Mouse (Mus musculus): ENCODE data around the gene F2rl2. TPM values are rescaled to one million over a fixed set of nuclear protein-coding genes. Genes with fewer than 3 reads are reported as not detected.
A peak's percentile ranks its signal among the peaks of the same experiment; 100 is the strongest.

The F2rl2 gene
- total RNA-seq, 2 experiments from 2014 or later, result not detected

DNA sequence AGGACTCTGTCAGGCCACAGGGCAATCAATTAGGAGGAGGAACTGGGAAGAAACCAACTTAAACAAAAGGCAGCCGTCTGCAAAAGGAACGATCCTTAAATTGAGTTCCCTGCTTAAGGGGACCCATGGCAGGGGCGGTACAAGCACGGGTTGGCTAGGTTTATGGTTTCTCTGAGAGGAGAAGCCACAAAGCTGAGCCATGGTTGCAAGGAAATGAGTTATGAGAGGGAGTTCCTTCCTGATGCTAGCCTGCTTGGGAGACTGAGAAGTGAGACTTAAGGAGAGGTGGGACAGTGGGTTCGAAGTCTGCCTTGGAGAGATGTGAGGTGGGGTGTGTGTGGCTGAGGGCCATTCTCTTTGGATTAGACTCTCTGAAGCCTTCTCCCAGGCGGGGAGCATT, 1.2 kb downstream of the F2rl2 start:
- no peak for DNase-seq (ENCODE audit: low spot score)

DNA sequence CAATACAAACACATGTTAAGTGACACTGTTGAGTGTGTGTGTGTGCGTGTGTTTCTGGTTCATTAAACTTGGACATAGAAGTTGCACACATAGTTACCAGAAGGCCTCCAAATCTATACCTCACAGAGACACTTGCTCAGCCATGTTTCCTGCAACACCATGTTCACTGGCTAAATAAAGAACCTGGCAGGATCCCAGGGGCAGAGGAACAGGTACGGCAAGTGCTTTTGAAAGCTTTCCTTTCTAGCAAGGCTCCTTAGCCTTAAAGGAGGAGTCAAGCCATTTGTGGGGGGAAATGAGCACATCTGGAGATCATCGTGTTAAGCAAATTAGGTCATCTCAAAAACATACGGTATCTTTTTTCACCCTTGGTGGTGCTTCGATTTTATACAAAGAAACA, 6.7 kb downstream of the F2rl2 start:
- no peak for DNase-seq (ENCODE audit: low spot score)

DNA sequence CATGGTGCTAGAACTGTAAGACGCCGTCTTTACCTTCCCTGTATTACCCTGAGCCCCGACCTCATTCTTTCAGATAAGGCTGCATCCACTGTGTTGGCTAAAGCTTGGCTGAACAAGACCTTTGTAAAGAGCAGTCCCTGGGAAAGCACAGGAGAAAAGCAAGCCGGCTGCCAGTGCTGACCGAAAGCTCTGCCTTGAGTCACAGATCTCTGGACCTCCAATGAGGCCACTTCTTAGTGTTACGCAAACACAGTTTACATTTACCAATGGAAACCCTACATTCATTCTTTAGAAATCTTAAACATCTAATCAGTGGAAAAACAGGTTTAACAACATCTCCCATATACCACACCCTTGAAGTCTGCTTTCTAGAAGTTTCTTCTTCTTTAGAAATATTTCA, 8.9 kb downstream of the F2rl2 start:
- no peak for DNase-seq (ENCODE audit: low spot score)

DNA sequence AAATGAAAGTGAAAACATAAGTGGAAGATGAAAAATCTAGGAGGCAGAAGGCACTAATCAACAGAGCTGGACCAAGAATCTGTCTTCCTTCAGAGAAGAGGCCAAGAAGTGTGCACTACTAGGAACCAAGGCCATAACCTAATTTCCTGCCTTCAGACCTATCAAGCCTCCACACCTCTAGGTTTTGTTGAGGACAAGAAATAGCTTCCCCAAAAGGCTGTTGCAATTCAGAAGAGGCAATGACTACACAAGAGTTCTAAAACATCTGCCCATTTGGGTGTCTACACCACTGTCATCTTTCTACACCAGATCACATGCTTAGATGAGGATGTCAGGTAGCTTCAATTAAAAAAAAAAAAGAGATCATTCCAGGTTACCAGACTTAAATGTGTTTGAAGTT, 15.4 kb downstream of the F2rl2 start:
- no peak for DNase-seq (ENCODE audit: low spot score)

DNA sequence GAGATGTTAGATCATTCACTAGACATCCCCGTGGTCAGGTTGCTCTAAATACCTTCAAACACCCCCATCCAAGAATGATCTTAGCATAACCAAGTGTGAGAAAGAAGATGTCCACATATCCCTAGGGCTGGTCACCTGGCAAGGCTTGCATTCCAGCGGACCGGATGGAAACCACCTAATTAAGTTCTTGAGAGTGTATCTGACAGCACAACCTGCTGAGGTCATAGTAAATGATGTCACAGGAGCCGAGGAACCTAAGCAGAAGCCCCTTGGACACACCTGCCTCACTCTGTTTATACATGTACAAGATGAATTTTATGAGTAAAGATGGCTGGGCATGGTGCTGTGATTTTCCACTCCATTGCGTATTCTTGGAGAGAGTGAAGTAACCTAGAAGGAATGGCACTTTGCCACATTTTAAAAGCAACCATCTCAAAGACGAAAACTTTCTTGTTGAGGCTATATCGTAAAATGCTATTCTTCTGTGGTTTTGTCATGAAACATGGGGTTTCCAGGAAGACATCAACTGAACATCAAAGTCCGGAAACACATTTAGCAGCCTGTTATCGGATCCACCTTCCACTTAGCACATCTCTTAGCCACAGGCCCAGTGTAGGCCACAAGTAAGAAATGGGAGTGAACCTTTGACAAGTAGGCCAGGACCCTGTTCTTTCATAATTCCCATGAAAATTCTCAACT, 16.1 kb downstream of the F2rl2 start:
- no peak for DNase-seq (ENCODE audit: low spot score)

DNA sequence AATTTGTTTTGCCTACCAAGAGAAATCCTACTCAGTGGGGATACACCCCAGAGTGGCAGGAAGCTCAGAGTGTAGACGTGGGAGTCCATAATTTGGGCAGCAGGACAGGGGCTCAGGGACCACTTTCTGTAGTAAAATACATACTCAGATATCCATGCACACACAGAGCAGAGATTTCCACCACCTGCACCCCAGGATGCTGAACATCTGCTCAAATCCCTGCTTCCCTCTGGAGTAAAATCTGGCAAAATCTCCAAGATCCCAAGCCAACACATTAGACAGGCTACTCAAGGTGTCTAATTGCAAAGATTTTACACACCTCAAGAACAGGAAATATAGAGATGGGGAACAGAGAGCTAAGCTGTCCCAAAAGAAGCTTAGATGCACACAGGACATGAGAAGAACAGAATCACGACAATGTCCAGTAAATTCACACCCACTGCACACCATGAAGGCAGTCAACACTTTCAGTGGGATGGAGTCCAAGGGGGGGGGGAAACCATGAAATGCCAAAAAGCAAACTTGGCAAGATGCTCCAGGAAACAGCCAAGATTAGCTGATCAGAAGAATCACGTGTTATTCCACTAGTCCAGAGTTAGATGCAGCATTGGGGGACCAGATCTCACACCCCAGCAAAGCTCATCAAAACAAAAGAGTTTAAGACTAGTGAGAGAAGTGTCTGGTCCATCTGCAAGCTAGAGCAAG, 17.8 kb downstream of the F2rl2 start:
- no peak for DNase-seq (ENCODE audit: low spot score)

DNA sequence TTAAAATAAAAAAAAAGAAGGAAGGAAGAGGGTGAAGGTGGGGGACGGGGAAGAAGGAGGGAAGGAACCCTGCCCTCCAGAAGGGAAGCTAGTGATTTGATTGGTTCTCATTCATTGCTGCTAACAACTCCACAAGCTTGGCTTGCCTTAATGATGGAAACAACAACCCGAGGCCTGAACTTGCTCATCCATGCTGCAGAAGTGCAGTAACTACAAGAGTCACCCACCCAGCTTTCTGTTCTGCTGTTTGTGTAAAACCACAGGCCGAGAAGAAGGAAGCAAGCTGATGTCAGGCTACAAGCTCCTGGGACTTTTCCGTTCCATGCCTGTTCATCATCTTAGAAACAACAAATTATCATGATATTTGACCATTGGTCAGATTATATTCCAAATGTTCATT, 18.7 kb downstream of the F2rl2 start:
- no peak for DNase-seq (ENCODE audit: low spot score)

DNA sequence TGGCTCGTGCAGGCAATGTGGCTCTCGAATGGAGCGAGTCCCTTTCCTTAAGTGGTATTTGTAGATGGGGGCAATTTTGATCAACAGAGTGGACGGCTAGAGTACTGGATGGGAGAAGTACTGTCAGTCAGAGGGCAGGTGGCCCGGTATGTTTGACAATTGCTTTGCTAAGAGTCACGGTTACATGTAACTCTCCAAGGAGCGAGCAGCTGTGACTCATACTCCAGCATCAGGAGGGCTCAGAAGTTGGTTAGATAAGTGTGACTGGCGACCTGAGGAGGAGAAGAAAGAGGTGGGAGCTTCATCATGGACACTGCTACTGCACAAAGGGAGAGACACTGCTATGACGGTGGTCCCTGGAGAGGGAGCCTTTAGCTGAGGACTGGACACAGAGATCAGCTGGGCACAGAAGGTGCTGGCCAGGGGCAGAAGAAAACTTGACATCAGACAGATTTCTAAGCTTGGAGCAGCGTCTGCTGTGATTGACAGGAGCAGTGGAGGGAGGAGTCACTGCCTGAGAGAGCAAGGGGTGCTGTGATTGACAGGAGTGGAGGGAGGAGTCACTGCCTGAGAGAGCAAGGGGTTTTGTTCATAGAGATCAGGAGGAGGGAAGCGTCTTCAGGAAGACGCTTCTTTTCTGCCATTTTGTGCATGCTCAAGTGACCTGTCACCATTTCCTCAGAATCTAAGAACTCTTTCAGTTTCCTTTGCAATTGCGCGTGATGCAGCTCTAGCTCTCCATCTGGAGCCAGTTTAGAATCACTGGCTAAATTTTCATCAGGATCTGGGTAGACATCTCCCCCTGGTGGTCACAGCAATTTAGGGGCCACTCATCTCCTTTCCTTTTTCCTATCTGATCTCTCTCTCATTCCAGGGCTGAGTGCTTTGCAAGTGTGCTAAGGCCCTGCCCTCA, 22.9 kb downstream of the F2rl2 start:
- peak; percentile 61 for DNase-seq (ENCODE audit: low spot score)

DNA sequence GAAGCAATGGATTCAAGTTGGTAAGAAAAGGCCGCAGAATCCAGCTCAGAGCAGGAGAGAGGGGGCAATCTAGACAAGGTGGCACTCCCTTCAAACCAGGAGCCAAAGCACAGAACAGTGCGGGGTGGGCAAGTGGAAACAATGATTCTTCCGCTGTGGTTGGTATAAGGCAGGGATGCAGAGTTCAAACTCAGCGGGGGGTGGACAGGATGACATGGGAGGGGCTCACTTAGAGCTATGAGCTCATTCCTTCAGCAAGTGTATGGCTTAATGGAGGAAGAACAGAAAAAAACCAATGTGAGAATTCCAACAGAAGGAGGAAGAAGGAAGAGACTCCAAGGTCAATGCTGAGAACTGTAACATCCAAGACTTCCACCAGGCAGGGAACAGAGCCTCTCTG, 33.8 kb downstream of the F2rl2 start:
- no peak for DNase-seq (ENCODE audit: low spot score)

DNA sequence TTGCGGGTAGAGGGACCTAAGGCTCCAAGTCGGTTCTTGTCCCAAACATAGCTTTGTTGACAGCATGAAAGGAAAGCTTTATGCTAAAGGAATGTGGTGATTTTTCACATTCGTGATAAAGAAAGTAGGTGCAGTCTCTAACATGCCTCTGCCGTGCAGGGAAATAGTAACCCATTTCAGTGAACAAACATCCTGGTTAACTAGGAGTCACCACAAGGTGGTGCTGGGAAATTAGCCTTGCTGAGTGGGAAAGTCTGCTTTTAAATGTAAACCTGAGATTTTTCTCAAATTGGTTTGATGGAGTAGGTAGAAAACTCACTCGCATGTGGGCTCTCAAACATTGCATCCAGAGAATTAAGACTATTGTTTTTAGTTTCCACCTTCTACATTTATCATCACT, 43.0 kb downstream of the F2rl2 start:
- no peak for DNase-seq (ENCODE audit: low spot score)

DNA sequence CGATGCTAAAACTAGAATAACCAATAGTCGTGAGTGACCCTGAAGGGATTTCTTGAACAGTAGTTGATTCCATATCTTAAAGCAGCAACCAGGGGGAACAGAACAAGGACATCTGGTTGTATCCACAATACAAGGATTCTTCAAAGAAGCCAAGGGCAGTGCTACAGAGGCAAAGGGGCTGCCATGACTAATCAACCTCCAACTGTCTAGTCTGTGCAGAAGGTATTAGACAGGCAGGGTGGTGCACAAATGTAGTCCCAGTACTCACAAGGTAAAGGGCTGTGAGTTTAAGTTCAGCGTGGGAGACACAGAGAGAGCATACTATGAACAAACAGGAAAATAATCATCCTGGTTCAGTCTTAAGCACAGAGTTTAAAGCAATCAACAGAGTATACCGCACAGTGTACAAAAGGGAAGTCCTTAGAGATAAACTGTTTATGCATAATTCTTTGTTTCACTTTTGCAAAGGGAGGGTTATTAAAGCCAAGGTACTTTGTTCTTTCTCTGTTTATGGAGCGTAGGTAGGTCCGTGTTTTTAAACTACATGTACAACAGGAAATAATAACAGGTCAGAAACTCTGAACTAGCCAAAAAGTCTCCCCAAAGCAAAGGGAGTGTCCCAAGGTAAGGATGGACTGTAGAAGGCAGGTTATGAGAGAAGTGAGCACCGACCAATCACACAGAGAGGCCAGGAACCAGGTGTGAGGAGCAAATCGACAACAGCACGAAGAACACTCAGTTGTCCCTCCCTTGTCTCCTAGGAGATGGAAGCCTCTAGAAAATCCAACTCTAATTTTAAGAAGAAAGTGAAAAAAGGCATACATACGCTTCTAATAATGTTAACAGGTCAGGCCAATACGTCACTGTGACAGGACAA, 45.4 kb downstream of the F2rl2 start:
- DNase-seq (ENCODE audit: low spot score), result no peak

DNA sequence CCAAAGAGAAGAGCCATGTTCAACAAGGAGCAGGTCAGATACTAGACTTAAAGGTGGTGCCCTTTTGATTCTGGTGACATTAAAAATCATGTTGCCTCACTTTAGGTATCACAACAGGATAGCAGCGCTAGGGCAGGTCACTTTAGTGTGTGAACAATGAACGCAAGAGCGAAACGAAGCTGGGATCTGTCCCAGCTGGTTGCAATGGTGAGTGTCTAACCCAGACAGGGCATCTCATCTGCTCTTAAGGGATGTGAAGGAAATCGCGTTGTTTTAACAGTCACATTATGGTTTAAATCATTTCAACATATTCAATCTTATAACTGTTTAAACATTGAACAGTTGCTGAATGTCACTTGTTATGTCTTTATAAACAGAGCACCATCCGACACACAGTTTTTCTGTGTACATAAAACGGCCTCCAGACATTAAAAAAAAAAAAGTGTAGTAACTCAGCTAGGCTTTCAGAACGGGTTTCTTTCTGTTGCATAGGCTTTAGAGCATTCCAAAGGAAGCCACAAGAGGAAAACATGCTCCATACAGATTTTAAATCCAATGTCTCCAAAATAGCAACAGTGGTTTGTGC, 46.3 kb downstream of the F2rl2 start:
- no peak for DNase-seq (ENCODE audit: low spot score)

DNA sequence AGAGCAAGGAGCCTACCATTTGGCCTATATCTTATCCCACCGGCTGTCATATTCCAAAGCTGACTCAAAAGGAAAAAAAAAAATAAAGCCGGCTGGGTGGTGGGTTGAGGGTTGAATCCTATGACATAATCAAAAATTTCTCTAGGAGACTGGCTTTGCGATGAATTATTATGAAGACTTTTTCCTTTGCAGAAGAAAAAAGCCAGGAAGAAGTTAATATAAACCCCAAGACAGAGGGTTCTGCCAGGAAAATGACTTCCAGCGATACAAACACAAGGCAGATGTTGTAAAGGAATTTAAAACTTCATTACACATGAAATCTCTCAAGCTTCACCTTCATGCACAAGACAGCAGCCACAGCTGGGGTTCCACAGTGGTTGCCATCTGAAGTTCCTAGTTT, 48.8 kb downstream of the F2rl2 start:
- no peak for DNase-seq (ENCODE audit: low spot score)

DNA sequence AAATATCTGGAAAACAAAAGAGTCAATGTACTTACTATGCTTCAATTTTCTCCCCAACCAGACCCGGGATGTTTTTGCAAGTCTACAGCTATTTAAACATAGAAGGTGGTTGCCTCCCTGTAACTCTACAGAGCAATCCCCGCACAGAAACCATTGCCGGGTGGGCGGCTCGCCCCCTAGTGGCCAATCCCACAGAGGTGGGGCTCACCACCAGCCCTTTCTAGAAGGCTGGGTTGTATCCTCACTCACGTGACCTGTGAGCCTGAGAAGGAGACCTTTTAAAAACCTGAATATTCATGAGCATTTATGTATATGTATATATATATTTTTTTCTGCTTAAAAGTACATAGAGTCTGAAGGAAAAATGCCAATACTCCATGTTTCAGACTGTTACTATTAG, 49.9 kb downstream of the F2rl2 start:
- peak; percentile 37 for DNase-seq (ENCODE audit: low spot score)

DNA sequence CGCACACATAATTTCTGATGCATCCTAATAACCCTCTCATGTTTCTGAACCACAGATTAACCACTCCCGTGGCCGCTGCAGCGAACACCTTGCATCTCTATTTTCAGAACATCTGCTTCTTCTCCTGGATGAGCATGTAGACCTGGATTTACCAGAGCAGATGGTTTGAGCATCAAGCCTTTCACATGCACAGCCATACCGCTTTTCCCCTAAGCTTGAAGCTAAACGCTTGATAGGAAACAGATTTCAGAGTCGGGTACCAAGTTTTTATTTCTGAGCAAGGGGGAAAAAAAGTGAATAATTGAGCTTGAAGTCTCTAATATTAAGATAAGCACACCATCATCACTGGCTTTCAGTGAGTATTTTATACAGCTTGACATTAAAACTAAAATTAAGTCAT, 50.4 kb downstream of the F2rl2 start:
- no peak for DNase-seq (ENCODE audit: low spot score)

DNA sequence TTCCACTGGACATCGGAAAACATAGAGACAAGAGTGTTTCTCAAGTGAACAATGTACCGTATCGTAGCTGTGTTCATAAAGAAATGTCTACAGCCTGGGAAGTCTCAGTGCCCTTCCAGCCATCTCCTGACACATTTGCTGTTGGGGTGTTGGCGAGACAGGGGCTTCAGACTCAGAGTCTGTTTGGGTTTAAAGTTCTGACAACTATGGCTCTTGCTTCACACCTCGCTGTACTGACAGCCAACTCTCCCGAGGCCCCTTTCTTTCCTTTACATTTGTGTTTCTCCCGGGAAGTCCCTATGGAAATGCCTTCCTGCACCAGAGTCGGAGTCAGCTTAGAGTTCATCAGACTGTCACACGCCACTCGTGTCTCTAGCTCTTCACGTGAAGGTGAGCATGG, 50.9 kb downstream of the F2rl2 start:
- DNase-seq (ENCODE audit: low spot score), result no peak

Other genes starting within 250 kb of the F2rl2 start
- under 1 TPM in 1 of 2 experiments, not detected in 1; 0.69 TPM for gene S100z, start 218.1 kb upstream of the F2rl2 start, total RNA-seq (2021)
- 1 to 10 TPM in 1 of 2 experiments, under 1 TPM in 1; 0.30 to 1.7 TPM for gene F2rl1, start 171.6 kb upstream of the F2rl2 start, total RNA-seq (2021)
- gene F2r, start 78.4 kb upstream of the F2rl2 start, total RNA-seq (2021), result 10 to 100 TPM in 1 of 2 experiments, 1 to 10 TPM in 1; 5.6 to 13.9 TPM
- 1 to 10 TPM; 1.0 to 1.5 TPM for gene Iqgap2, start 195.1 kb downstream of the F2rl2 start, total RNA-seq (2021)